Mouse (Mus musculus) cortical plate, adult 2 months (tissue): ENCODE measurements around the gene Ubqln5.

Experiments used
- CTCF ChIP-seq: fragments of 200-500 bp; IDR thresholded peaks from 2 replicates; pipeline ENCODE4 v1.5.1; 2011; ENCODE audit warnings: mild to moderate bottlenecking, control low read depth, low read length; ENCODE audit not compliant: insufficient read depth; ENCODE audit errors: extremely low read depth
- POLR2A ChIP-seq: fragments of 200-500 bp; IDR thresholded peaks from 2 replicates; pipeline ENCODE4 v1.6.1; 2011; ENCODE audit warnings: mild to moderate bottlenecking, low read length, control low read depth; ENCODE audit not compliant: insufficient read depth; ENCODE audit errors: extremely low read depth

DNA sequence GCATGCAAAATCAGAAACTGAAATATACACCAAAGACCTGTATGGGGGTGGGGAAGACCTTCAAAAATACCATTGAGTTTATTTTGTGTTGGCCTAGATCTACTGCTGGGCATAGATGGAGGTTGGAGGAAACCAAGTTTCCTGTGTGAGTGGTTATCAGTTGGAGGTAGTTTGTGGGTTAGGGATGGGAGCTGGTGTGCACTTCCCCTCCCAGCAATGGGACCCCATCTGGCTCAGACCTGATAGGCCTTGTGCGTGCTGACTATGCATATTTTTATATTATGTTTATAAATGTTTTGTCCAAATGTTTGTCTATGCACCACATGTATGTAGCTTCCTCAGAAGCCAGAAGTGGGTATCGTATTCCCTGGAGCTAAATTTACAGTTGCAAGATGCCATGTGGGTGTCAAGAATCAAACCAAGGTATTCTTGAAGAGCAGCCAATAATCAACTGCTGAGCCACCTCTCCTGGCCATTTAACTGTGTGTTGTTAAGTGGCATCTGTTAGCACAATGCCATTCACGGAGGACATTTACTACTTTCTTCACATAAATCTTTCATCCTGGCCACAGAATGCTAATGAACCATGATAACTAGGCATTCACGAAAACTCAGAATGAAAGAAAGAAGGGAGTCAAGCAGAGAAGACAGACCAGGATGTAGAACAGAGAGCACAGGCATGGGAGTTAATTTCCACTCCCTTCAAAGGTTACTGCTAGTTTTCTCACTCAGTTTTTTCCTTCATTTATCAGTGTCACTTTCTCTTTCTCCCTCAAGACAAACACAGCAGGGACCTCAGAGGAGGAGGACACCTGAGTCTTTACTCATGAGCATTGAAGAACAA is 25.5 kb downstream of the Ubqln5 start:
- TF ChIP-seq POLR2A (no peak), CTCF (no peak)
